Mouse (Mus musculus): ENCODE data around the gene Abca1. TPM values are rescaled to one million over a fixed set of nuclear protein-coding genes. Genes with fewer than 3 reads are reported as not detected.

Gene Abca1
- total RNA-seq, 1 experiment from 2014 or later = 21.5 TPM

Other genes starting within 250 kb of the Abca1 start
- gene Olfr272, start 240.7 kb downstream of the Abca1 start, total RNA-seq (2017) = not detected in 3 replicates
- gene Olfr270, start 195.3 kb downstream of the Abca1 start, total RNA-seq (2017) = not detected in 3 replicates
- not detected in 3 replicates for gene Nipsnap3a, start 170.6 kb downstream of the Abca1 start, total RNA-seq (2017)
- 39.4 to 60.4 TPM (median 56.4 TPM) in 3 replicates for gene Nipsnap3b, start 148.0 kb downstream of the Abca1 start, total RNA-seq (2017)

Data from monocyte, adult 5-6 weeks (primary cell).